Mouse (Mus musculus) frontal cortex, adult (tissue): Measurements from ENCODE around the gene Chl1.

Experiments used
- ATAC-seq: cut with Nextera tagmentation; 2 replicates; pipeline ENCODE4 v1.9.2; 2017; ENCODE audit warnings: mild to moderate bottlenecking, moderate library complexity, mixed read lengths; ENCODE audit not compliant: low TSS enrichment

Gene Chl1

DNA sequence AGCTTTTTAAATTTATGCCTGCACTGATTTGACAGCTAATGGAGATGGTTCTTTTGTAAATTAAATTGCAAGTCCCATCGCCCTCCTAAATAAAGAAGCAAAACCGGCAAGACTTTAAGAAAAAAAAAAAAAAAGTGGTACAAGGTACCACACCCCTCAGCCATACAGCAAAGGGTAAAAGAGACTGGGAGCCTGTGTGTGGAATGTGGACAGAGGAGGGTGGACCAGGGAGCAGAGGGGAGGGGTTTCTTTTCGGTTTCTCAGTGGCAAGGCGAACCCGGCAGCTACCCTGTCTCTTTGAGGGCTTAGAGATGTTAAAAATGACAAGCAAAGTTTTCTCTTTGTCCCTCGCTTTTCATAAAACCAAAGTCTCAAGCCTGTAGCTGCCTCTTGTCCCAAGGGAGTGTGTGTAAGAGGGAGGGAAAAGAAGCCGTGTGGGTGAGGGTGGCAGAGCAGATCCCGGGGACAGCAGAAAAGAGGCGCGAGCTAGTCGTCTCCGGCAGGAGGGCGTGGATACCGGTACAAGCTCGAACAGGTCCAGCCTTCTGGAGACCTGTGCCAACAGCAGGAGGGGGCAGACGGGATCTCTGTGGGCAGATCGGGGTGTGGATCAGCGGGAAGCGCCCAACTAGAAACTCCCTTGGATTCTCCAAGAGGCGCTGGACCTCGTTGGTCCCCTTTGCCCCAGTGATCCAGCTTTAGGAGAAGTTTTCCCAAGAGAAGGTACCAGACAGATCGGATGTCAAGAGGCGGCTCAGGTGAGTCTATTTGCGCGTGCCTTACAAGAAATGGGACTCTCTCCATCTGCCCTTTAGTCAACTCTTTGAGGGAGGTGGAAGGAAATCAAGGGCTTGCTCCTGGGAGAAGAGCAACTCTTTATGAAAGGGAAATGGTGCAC lies at the start of gene Chl1:
Gene Chl1 (plus strand): TSS at position 195 of the 898 bp plus-strand sequence.
- peak; percentile 34 for ATAC-seq

DNA sequence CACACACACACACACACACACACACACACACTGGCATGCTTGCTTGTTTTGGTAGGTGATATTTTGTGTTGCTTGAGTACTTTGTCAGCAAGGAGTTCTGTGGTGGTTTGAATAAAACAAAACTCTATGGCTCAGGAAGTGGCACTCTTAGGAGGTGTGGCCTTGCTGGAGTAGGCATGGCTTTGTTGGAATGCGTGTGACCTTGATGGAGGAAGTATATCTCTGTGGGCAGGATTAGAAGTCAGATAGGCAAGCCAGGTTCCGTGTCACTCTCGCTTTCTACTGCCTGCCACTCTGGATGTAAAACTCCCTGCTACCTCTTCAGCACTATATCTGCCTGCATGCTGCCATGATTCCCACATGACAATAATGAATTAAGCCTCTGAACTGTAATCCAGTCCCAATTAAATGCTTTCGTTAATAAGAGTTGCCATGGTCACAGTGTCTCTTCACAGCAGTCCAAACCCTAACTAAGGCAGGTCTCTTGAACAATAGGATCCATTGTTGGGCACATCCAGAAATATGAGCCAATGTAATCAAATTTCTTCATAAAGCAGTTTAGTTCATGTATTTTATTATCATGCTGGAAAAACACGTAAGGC lies 44.8 kb upstream of the Chl1 start:
- ATAC-seq, result no peak

DNA sequence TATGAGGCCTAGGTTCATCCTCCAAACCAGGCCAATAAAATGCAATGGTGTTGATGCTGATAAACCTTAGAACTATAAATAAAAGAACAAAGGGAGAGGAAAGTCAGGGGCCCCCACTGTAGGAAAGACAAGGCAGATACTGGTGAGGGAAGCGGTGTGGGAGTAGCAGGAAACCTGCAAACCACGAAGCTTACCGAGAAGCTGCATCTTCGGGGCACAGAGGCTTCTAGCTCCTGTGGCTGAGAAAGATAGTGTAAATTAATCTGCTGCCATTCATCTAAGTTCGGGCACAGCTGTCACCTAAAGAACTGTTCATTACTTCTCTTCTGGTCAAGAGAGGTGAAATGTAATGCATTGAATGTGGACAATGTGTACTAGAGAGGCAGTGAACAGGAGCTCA lies 37.1 kb upstream of the Chl1 start:
- no peak for ATAC-seq

DNA sequence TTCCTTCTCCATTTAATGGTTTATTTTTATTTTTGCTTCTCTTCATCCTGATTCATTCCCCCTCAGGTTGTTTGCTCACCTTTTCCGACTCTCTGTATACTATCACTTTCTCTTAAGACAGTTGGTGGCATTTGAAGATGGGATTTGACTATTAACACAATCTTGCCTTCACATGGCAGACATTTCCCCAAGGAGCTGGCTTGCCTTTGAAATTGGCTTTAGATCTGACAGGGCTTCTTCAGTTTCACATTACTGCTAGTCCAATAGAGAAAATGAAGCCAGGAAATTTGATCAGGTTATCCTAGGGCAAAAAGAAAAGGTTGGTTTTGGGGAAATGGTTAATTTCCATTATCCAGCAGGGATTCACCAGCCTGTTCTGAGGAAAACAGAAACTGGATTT lies 23.2 kb upstream of the Chl1 start:
- ATAC-seq, result no peak

DNA sequence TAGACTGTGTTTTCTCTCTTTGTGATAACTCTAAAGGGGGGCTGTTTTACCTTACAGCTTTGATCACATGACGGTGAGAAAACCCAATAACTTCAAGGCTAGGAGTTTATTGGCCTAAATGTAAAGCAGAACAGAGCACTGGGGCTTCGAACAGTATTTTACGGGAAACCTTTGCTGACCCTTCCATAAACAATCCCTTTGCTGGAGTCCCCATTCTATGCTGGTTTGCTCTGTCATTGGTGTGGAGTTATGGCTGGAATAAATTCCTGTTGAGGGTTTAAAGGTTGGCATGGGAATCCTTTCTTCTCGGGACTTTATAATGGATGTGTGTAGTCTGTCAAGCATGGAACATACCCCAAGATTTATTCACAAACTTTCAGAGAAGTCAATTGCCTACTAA lies 12.0 kb upstream of the Chl1 start:
- no peak for ATAC-seq

DNA sequence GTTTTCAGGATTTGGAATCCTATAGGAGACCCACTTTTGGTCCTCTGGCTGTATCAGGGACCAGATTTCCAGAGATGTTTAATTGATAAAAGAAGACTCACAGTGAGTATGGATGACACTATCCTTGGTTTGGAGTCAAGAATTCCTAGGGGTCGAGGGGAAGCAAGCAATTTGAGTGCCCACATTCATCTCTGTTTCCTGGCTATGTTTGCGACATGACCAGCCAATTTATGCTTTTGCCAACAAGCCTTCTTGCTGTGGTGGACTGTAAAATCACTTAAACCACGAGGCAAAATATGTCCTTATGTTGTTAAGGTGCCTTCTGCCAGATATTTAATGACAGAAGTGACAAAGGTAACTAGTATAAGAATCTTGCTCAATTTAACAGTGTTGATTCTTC lies 6.3 kb upstream of the Chl1 start:
- ATAC-seq, result no peak

DNA sequence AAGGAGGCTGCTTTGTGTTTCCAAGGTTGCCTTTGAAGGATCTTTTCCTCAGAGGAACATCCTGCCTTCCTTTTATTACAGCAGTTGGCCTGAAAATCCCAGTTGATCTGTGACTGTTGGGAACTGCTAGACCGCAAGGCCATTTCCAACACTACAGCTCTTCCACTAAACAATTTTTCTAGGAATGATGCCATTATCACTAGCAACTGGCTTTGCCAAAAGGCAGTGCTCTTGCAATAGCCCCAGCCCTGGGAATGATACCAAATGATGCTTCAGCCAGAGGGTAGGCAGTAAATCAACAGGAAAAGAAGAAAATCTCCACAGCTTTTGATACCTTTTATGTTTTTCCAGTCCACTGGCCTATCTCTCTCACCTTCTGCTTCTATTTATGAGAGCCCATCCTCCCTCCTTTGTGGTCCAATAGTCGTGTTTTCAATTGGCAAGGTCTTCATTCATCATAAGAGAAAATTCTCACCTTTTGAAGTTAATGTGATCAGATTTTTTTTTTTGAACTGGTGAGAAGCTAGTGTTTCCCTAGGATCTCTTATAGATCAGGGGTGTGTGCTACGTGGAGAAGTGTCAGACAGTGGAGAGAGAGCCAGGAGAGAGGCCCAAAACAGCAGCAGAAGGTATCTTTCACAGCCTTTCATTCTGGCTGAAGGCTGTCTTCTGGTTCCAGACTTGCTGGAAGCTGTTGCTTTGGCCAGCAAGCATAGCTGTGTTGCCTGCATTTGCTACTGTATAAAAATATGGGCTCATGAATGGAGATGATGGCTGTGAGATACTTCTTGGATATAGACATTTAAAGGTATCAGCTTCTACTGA lies 2.4 kb upstream of the Chl1 start:
- peak; percentile 18; the same call in 1 of the 2 replicates for ATAC-seq

DNA sequence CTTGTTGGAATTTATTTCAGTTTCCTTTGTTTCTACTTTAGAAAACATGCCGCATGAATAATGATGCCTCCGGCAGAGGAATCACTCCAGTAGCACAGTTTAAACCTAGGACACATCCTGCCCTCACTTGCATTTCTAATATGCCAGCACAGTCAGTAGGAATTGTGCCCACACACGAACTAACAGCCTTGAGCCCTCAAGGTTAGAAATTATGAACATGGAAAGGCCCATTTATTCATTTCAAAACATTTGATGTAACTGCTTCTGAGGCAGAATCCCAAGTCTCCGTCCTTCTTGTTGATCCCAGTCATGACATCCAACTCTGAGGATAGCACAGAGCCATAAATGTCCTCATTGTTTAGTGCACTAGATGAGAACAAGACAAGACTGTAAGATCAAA lies 790 bp upstream of the Chl1 start:
- no peak for ATAC-seq

DNA sequence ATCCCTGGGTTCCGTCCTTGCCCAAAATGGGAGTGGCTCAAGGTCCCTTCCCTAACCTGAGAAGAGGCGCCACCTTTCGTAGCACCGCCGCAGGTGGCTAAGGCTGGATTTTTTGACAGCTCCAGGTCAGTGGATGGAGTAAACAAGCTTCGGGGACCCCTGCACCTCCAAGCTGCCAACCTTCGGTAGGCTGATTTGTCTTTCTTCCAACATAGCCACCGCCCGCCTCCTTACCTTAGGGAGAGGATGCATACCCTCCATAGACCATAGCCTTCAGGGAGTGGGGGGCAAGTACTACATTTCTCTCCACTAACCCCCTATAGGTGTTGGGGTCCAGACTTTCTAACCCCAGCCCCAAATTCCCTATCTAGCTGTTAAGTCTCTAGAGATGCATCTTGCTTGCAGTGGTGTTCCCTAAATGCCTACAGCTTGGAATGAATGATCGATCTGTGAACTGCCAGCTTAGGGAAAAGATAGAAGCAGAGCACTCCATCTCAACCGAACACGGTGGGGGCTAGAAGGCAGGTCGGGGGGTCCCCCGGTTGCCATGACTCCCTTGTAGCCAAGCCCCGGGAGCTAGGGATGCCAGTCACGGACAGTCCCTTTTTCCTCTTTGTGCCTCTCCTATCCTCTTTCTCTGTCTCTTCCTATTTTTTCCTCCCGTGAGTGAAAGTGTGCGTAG lies 1.0 kb downstream of the Chl1 start:
- peak; percentile 22 for ATAC-seq

DNA sequence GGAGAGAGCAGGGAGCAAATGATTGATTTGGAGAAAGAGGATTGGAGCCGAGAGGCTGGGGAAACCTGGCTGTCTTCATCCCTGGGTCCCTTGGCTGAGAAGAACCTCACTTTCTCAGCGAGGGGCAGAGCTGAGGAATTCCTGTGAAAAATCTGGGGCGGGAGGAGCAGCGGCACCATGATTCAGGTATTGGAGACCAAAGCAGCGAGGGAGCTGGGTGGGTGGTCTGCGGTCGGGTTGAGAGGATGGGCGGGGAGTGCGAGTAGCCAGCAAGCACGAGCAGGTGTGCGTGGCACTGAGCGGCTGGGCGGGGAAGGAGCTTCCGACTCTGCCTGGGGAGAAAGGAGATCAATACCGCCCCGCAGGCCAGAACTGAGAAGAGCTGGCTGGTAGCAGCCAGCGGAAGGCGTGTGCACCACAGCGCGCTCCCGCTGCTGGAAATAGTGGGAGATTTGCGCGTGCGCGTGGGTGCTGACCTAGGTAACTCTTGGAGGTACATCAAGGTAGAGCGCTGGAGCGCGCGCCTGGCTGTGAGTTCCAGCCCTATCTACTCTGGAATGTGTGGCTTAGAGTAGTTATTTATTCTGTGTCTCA lies 1.7 kb downstream of the Chl1 start:
- ATAC-seq, result peak; percentile 81

DNA sequence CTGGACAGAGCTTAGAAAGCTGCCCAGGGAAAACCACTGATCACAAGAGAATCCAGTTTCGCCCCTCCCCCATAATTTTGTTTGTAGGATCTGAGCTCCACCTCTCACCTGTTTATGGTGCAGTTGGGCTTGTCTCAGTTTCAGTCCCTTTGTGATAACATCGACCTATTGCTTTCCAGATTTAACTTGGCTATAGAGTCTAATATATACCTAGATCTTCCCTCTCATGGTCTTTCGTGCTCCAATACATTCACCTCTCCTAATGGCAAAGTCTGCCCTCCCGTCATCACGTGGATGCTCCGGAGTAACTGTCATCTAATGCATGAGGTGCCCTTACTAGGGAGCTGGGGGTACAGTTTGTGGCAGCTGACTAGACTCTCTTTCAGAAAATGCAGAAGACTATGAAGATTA lies 2.5 kb downstream of the Chl1 start:
- no peak for ATAC-seq

DNA sequence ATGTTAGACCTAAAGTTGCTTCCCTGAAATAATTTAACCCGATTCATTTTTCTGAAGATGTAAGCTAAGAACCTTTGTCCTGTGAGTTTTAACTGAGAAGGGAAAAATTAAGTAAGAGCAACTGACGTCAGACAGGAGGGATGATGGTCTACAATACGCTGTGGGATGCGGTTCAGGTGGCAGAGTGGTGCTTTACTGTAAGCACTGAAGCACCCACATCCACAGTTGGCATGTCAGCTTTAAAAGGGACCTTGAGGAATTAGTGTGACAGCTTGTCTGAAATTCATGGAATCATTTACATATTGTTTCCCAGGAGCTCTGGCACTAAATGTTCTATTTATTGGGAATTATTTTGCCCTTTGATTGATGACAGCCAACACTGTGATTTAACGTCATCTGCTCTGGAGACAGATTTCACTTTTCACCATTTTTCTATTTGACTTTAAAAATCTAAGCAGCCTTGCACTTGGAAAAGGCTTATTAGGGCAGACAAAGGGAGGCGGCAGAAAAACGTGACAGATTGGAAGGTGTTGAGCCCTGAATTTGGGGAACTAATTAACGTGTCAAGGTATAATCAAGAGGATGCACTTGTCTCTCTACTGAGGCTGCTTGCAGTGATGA lies 3.3 kb downstream of the Chl1 start:
- no peak for ATAC-seq

DNA sequence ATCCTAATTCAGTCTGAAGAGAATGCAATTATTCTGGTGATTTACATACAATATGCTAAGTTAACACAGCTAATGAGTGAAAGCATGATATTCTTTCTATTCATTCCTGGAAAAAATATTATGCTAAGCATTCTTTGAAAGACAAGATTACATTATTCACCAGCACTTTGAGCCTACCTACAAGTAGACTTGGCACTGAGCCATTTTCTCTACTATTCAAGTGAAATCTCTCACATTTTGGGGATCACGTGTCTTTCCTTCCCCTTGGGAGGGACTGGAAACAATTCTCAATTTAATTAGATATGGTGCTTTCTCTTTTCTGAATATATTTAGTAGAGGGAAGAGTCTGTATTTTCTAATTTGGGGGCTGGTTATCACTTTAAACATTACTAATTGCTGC lies 4.0 kb downstream of the Chl1 start:
- ATAC-seq, result no peak

DNA sequence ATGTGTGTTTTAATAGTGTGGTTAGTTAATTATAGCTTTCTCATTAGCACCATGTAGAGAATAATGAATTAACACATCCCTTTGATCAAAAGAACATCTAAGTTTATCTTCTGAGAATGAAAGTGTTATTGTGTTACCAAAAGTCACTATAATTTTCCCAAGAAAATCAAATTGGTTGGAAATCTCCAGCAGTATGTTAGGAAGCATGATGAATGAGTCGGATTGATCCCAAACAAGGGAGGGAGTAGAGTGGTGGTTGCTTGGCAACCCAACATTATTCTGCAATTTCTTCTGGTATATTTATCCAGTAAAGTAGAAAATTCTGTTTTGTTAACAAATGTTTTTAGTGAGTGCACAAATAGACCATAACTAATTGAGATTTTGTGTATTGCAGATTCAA lies 4.4 kb downstream of the Chl1 start:
- no peak for ATAC-seq

DNA sequence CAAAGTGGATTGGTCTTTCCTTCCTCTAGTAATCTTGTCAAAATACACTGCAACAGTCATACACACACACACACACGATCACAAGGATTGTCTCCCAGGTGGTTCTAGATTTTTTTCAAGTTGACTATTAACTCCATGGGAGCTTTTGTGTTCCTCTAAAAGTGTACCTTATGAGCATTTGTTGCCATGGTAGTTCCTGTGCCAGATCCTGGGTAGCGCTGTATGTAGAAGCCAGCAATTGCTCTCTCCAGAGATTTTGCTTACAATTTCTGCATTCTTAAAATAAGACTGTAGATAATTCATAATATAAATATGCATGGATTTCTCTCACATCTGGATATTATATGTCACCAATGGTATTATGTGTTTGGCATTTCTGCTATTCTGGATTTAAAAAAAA lies 9.2 kb downstream of the Chl1 start:
- no peak for ATAC-seq

DNA sequence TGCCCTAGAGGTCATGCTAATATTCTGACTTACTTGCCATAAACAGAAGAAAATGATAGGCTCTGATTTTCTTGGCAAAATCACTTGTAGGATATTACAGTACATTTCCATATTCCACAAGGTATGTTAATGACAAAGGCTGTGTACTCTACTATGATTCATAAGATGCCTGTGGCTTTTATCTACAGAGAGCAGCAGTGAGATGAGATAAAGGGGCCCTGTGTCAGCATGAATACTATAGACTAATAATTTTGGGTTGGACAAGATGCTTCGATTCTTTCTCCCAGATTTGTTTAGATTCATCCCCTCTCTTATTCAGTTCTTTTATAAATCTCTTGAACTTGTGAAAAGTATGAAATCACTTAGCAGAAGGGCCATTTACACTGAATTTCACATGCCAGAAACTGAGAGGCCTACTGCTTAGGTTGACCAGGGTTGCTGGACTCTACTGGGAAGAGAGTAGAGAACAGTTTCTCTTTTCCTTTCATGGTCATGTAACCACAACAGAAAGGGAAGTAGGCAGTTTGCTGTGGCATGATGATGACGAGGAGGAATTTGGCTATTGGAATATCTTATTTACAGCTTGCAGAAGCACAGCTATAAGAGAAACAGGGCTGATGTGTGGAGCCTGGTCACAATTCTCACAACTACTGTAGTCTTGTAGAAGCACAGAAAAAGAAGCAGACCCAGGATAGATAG lies 15.1 kb downstream of the Chl1 start:
- ATAC-seq, result no peak

DNA sequence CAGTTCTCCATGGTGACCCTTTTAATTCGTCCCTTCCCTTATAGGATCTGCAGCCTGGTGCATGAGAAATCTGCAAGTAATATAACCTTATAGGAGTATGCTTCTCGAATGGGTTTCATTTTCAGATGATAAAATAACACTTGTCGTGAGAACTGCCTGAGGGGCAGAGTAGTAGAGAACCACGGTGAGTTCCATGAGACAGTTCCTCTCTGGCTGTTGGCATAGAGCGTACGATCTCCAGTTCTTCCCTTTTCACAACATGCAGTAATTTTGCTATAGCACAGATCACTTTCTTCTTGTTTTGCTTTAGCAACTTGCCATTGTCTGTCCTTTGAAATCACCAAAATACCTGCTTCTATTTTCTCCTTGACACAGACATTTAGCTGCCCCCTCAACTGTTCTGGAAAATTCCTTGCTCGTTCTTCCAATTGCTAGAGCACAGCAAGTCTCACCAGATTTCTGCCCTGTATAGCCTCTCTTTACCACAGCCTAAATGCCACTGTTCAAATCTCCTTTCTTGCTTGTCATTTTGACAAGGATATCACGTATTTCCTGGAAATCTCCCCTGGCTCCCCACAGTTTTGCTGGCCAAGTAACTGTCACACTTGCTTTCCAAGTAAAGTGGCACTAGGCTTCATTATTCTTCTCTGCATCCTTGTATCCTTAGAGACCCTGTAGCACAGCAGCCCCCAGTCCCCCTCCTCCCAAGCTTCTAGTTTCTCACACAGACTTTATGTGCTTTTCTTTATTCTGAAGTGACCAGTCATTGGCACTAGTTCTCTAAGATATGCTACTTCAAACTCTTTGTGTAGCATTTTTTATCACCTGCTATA lies 16.8 kb downstream of the Chl1 start:
- peak; percentile 84 for ATAC-seq

DNA sequence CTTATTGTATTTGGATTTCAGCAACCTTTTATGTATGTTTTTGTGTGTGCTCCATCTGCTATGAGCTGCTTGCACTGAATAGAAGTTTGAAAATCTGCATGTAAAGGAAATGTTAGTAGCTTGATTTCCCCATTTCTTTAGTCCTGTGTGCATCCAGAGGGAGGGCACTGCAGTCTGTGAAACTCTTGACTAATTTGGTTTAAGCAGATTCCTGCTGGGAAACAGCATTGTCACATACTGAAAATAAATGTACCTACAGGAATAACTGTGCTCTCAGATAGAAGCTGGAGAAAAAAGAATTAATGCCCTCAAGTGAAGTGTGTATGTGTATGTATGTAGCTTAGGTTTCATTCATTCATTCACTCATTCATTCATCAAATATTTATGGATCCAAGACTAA lies 22.7 kb downstream of the Chl1 start:
- ATAC-seq, result peak; percentile 84

DNA sequence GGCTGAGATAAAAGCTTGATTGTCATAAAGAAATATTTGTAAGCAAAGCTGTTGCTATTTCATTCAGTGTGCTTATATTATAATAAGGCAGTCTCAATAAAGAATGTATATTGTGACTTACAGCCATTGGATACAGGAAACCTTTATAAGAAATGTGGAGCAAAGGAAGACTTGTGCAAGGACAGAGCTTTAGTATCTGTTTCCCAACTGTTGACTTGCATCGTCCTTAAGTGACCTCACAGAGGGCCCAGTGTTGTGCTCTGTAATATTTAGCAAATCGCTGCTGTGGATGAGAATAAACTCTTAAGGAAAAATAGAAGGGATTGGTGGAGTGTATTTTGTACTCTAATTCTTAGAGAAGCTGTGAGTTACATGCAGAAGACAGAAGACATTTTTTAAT lies 23.6 kb downstream of the Chl1 start:
- ATAC-seq, result no peak

DNA sequence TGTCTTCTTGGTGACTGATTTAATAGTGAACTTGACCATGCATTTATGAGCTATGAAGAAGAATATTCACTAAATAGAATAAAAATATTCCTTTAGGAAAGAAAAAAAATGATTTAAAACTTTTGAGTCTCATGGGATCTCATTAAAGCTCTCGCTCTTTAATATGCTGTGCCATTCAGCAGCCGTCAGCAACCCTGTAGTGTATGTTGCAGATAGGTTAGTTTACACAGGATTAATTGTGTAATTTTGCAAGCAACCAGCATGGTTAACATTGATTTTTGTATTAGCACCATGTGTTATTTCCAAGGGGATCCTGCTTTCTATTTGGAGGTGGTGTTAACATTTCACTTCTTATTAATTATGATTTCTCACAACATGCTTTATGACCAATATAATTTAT lies 32.2 kb downstream of the Chl1 start:
- no peak for ATAC-seq
